Mouse (Mus musculus) hindbrain, embryonic 14.5 days (tissue): ENCODE results near the gene Rsc1a1. TPM values are rescaled to one million over a fixed set of nuclear protein-coding genes. Genes with fewer than 3 reads are reported as not detected.
A peak's percentile ranks its signal among the peaks of the same experiment; 100 is the strongest.

Experiments
- ATAC-seq: fragments of 200-750 bp; cut with Nextera tagmentation; 2 replicates; pipeline ENCODE4 v1.8.0; 2017; ENCODE audit warnings: moderate number of reproducible peaks, mild to moderate bottlenecking, moderate TSS enrichment, moderate library complexity; ENCODE audit not compliant: low FRiP score
- DNase-seq: peaks from one replicate; pipeline ENCODE4 v3.0.0-alpha.2; 2015; ENCODE audit warnings: low spot score
- H3K27ac ChIP-seq: fragments of 300-500 bp; sonication (generic); 2 replicates; pipeline ENCODE4 v1.5.1; 2014; ENCODE audit warnings: mild to moderate bottlenecking, moderate library complexity
- H3K27me3 ChIP-seq: fragments of 300-500 bp; sonication (generic); 2 replicates; pipeline ENCODE4 v1.6.1; 2014; ENCODE audit warnings: mild to moderate bottlenecking, low read length, mixed read lengths; ENCODE audit not compliant: control insufficient read depth, insufficient read depth
- H3K36me3 ChIP-seq: fragments of 300-500 bp; sonication (generic); replicated peaks from 2 replicates; pipeline ENCODE4 v1.6.1; 2014; ENCODE audit not compliant: control insufficient read depth, insufficient read depth
- H3K4me1 ChIP-seq: fragments of 300-500 bp; sonication (generic); replicated peaks from 2 replicates; pipeline ENCODE4 v1.6.1; 2014; ENCODE audit warnings: antibody characterized with exemption, low read length, mixed read lengths; ENCODE audit not compliant: control insufficient read depth, insufficient read depth
- H3K4me2 ChIP-seq: fragments of 300-500 bp; sonication (generic); replicated peaks from 2 replicates; pipeline ENCODE4 v1.6.1; 2014; ENCODE audit warnings: mild to moderate bottlenecking, moderate library complexity
- H3K4me3 ChIP-seq: fragments of 300-500 bp; sonication (generic); replicated peaks from 2 replicates; pipeline ENCODE4 v1.5.1; 2014; ENCODE audit warnings: mild to moderate bottlenecking, low read length
- H3K9ac ChIP-seq: fragments of 300-500 bp; sonication (generic); 2 replicates; pipeline ENCODE4 v1.6.1; 2014
- H3K9me3 ChIP-seq: fragments of 300-500 bp; sonication (generic); 2 replicates; pipeline ENCODE4 v1.6.1; 2016; ENCODE audit warnings: low read length; ENCODE audit not compliant: control insufficient read depth
- WGBS: fragments of 180-500 bp; shearing (Covaris S2); extraction: QIAGEN DNeasy Blood & Tissue Kit; methylation state at CpG from one replicate; pipeline ENCODE4 v1.1.7; 2014; 5-methylcytosine and 5-hydroxymethylcytosine counted together
- polyA plus RNA-seq: library from polyadenylated mRNA; unstranded; fragments of >200 nt; fragmentation: Nextera tagmentation; extraction: Ambion mirVana; gene quantifications from 2 replicates; pipeline ENCODE4 v1.2.1, GENCODE M21; 2014

Rsc1a1 gene
- polyA plus RNA-seq, 1 experiment from 2014 or later: not detected

DNA sequence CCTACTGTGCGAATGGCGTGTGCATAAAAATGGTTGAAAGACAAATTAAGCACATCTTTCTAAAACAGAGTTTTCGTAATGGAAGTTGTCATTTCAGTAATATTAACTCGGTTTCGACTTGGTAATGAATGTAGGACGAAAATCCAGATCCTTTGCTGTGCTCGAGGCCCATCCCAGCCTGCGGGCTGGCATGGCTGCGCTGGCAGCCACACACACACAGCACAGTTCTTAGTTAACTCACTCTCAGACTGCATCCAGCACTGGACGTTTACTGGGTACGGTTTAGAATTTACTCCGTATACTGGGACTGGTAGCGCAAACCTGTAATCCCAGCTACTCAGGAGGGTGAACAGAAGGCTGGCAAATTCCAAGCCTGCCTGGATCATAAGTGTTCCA, 38.3 kb upstream of the Rsc1a1 start:
- WGBS: 8% methylated on average over 13 of the region's 13 CpGs
- peak overlapping the region; percentile 84 for H3K27ac ChIP-seq
- H3K9ac ChIP-seq: peak overlapping the region; percentile 97
- no peaks in the 10 kb centered on the region for H3K36me3 ChIP-seq
- ATAC-seq: peak; percentile 71
- H3K4me3 ChIP-seq: peak overlapping the region; percentile 100
- H3K4me2 ChIP-seq: peak overlapping the region; percentile 90
- no peaks in the 10 kb centered on the region for H3K9me3 ChIP-seq
- no peak for DNase-seq
- no peaks in the 10 kb centered on the region for H3K27me3 ChIP-seq
- H3K4me1 ChIP-seq: peaks cover 20% of the 10 kb centered on the region

DNA sequence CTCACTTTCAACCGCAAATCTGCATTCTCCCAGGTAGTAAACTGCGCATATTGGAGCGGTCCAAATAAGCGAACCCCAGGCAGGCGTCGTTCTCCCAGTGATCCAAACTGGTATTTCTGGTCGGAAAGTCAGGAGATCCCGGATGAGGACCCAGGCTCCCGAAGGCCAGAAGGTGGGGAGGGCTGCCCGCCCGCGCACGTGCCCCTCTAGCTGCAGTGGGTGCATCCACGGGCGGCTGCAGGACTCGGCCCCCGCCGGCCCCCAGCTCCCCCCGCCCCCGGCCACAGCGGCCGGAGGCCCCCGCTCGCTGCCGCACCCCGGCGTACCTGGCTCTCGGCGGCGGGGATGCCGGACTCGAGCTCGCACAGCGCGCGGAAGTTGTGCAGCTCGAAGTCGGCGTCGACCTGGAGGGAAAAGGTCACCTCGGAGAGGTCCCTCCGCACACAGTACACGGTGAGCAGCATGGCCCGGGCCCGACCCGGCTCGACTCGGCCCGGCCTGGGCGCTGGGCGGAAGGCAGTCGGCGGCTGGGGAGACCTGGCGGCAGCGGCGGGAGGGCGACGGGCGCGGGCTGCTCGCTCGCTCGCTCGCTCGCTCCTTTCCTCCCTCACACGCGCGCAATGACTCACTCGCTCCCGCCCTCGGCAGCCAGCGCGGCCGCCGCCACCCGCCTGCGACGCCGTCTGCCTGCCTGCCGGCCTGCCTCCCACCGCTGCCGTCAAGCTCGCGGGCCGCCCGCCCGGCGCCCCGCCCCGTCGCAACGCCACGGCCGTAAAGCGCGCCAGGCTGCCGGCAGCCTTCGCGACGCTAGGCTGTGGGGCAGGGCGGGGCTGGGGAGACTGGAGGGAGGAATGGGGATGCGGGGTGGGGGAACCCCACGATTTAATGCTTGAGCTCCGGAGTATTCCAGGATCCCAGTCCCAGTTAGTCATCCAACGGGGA, 37.6 kb upstream of the Rsc1a1 start, which contains the start of gene Ddi2:
Gene Ddi2 (minus strand): TSS at position 689 of the 942 bp plus-strand sequence.
- Histone ChIP-seq H3K27me3 (no peaks in the 10 kb centered on the region), H3K4me3 (peak within 1 kb of the TSS; percentile 100), H3K9me3 (no peaks in the 10 kb centered on the region), H3K9ac (peak within 1 kb of the TSS; percentile 97), H3K36me3 (no peaks in the 10 kb centered on the region), H3K27ac (peak within 1 kb of the TSS; percentile 89), H3K4me1 (peaks cover 20% of the 10 kb centered on the region), H3K4me2 (peak within 1 kb of the TSS; percentile 90)
- under 1% methylated on average over 86 of the region's 105 CpGs for WGBS
- peak; percentile 93 for ATAC-seq
- peak; percentile 93 for DNase-seq

DNA sequence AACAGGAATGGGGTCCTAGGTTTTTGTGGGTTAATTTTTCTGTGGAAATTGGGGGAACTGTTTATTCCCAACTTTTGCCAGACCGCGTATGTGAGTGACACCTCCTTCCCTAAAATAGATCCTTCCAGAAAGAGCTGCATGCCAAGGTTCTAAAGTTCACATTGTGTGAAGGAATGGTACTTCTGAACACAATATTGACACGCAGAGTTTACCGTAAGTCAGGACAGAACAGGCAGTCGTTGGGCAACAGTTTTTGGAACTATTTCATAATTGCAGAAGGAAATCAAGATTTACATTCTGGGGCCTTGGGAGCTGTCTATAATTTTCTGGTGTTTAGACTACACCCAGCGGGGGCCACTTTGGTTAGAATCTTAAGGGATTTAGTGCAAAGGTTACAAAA, 36.6 kb upstream of the Rsc1a1 start:
- H3K4me1 ChIP-seq: peaks cover 20% of the 10 kb centered on the region
- H3K36me3 ChIP-seq: no peaks in the 10 kb centered on the region
- H3K9me3 ChIP-seq: no peaks in the 10 kb centered on the region
- no peak for DNase-seq
- peak overlapping the region; percentile 90 for H3K4me2 ChIP-seq
- peak overlapping the region; percentile 100 for H3K4me3 ChIP-seq
- H3K27ac ChIP-seq: no peak overlapping the region
- no peak for ATAC-seq
- H3K27me3 ChIP-seq: no peaks in the 10 kb centered on the region
- peak overlapping the region; percentile 97 for H3K9ac ChIP-seq
- WGBS: 77% methylated on average over 6 of the region's 6 CpGs

DNA sequence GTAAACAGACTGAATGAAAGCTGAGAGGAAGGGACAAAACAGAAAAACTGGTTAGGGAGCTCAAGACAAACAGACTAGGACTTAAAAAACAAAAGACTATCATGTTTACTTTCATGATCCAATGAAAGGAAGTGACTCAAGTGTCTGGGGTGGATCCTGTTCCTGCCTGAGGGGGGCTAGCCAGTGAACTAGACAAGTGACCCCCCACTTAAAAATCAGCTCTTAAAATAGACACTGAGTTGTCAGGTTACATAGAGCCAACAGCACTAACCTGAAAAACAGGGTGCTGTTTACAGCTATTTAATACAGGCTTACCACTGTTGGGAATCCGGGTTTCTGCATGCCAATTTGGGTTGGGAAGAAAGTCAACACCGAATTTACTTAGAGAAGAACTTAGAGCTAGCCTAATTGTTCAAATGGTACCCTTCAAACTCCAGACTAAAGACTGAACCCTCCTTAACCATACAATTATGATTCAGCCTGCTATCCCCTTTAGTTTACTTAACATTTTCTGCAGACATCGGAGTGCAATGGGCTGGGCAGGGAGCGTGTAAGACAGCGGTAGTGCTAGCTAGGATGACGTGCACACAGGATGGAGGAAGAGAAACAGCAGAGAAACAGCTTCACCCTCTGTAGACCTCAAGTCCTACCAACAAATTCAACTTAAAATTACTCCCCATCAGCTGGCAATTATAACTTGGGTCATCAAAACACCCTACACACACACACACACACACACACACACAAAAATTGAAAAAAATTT, 35.5 kb upstream of the Rsc1a1 start:
- ATAC-seq (no peak), DNase-seq (no peak)
- Histone ChIP-seq H3K4me1 (peaks cover 20% of the 10 kb centered on the region), H3K4me3 (no peak overlapping the region), H3K27ac (no peak overlapping the region), H3K36me3 (no peaks in the 10 kb centered on the region), H3K4me2 (peak overlapping the region; percentile 90; the same call in 1 of the 2 replicates), H3K9ac (no peak overlapping the region), H3K9me3 (no peaks in the 10 kb centered on the region), H3K27me3 (no peaks in the 10 kb centered on the region)
- WGBS: 85% methylated on average over 6 of the region's 6 CpGs

DNA sequence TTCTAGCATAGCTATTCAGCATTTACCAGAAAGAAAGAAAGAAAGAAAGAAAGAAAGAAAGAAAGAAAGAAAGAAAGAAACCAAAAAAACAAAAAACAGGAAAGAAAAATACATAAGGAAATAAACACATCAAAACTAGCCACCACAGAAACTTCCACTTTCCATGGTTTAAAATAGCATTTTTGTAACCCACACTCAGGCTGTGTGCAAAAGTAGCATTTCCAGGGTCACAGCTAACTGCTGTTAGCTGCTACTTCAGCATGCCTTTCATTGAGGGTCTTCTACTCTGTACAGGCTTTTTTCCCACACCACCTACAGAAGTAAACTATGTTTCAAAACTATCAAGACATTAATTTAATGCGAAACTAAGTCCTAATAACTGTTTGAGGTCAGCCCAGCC, 33.9 kb upstream of the Rsc1a1 start:
- Histone ChIP-seq H3K36me3 (no peaks in the 10 kb centered on the region), H3K9me3 (no peaks in the 10 kb centered on the region), H3K27me3 (no peaks in the 10 kb centered on the region), H3K4me1 (peaks cover 20% of the 10 kb centered on the region), H3K9ac (no peak overlapping the region), H3K4me3 (no peak overlapping the region), H3K4me2 (no peak overlapping the region), H3K27ac (no peak overlapping the region)
- DNase-seq: no peak
- 97% methylated on average over 1 of the region's 1 CpGs for WGBS
- ATAC-seq: no peak

DNA sequence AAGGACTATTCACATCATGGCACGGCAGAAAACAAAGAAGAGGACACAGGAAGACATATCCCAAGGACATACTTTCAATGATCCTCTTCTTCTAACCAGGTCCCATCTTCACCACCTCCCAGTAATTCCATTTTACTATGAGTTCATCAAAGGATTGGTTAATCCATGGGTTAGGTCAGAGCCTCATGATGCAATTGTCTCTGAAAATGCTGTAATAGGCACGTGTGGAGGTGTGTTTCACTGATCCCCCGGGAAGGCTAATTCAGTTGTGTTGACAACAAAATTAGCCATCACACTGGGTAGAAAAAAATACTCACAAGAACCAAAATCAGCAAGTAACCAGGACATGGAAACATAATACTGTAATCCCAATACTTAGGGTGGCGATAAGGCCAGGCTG, 32.2 kb upstream of the Rsc1a1 start:
- H3K4me3 ChIP-seq: no peak overlapping the region
- H3K4me1 ChIP-seq: peaks cover 14% of the 10 kb centered on the region
- peaks cover 9% of the 10 kb centered on the region for H3K36me3 ChIP-seq
- H3K4me2 ChIP-seq: no peak overlapping the region
- H3K27ac ChIP-seq: no peak overlapping the region
- ATAC-seq (no peak), DNase-seq (no peak)
- WGBS: 85% methylated on average over 4 of the region's 4 CpGs
- no peaks in the 10 kb centered on the region for H3K9me3 ChIP-seq
- H3K9ac ChIP-seq: no peak overlapping the region
- H3K27me3 ChIP-seq: no peaks in the 10 kb centered on the region

DNA sequence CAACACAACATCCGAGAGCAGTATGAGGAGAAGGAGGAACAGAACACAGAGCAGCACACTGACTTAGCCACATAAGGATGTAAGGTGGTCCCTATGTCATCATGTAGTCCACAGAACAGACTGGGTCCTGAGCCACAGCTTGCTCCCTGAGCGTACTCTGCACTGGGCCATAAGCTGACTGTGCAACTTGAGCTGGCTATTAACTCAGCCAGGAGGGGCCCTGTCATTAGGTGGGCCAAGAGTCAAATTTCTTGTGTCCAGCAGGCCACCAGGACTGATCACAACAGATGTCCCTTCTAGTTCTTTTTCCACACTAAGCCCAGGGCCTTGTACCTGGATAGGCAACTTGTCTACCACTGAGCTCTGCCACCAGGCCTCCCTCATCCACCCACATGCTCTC, 29.6 kb upstream of the Rsc1a1 start:
- no peak for ATAC-seq
- Histone ChIP-seq H3K27me3 (no peaks in the 10 kb centered on the region), H3K9me3 (no peaks in the 10 kb centered on the region), H3K9ac (no peak overlapping the region), H3K4me1 (no peaks in the 10 kb centered on the region), H3K36me3 (peaks cover 35% of the 10 kb centered on the region), H3K27ac (no peak overlapping the region), H3K4me2 (no peak overlapping the region), H3K4me3 (no peak overlapping the region)
- 79% methylated on average over 2 of the region's 2 CpGs for WGBS
- no peak for DNase-seq

DNA sequence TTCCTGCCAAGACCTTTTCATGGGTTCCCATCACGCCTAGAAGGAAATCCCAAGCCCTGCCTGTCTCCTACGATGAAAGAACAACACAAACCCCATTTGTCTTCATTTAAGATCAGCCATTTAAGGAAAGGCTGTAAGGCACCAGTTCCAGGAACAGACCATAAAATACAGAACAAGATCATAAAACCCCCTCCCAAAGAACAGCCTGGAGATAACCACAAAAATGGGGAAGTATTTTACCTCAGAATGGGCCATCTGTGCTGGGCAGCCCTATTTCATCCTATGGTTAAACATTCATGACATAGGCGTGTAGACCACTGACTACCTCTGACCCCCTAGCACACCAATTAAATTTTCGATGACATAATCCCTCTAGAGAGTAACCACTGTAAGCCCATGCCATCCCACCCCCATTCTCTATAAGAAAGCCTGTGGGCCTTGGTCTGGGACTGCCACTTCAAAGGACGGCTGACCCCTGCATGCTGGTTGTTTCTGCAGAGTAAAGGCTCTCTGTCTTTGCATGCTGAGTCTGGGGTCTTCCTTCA, 28.3 kb upstream of the Rsc1a1 start:
- ATAC-seq (no peak), DNase-seq (no peak)
- no peak overlapping the region for H3K4me3 ChIP-seq
- no peak overlapping the region for H3K9ac ChIP-seq
- no peaks in the 10 kb centered on the region for H3K4me1 ChIP-seq
- H3K9me3 ChIP-seq: no peaks in the 10 kb centered on the region
- no peak overlapping the region for H3K4me2 ChIP-seq
- H3K27me3 ChIP-seq: no peaks in the 10 kb centered on the region
- WGBS: 87% methylated on average over 5 of the region's 5 CpGs
- peaks cover 49% of the 10 kb centered on the region for H3K36me3 ChIP-seq
- H3K27ac ChIP-seq: no peak overlapping the region

DNA sequence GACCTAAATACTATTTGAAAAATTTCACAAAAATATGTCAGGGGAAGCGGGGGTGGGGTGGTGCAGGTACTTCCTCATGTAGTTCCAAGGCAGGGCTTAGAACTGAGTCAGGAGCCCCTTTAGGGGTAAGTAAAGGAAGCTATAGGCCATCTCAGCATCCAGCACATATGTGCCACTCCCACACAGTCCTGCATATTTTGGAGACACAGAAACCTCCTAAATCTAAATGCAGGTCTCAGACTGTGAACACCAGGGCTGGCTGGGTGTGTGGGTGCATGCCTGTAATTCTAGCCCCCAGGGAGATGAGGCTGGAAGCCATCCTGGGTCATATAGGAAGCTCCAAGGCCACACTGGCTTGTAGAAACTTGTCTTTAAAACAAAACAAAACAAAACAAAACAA, 25.9 kb upstream of the Rsc1a1 start:
- DNase-seq: no peak
- no peaks in the 10 kb centered on the region for H3K27me3 ChIP-seq
- H3K9ac ChIP-seq: no peak overlapping the region
- H3K4me2 ChIP-seq: no peak overlapping the region
- no peak for ATAC-seq
- H3K4me3 ChIP-seq: no peak overlapping the region
- no peaks in the 10 kb centered on the region for H3K9me3 ChIP-seq
- H3K27ac ChIP-seq: no peak overlapping the region
- H3K4me1 ChIP-seq: no peaks in the 10 kb centered on the region
- WGBS: 97% methylated on average over 1 of the region's 1 CpGs
- peaks cover 73% of the 10 kb centered on the region for H3K36me3 ChIP-seq
